Mouse (Mus musculus) brain, embryonic 14.5 days (tissue): ENCODE data around the gene Rdh16.

Source experiments
- CTCF ChIP-seq: fragments of 200-500 bp; IDR thresholded peaks from 2 replicates; pipeline ENCODE4 v1.5.1; 2012; ENCODE audit warnings: inconsistent platforms, mild to moderate bottlenecking, moderate library complexity, borderline replicate concordance; ENCODE audit not compliant: insufficient read depth, insufficient read length; ENCODE audit errors: extremely low read depth
- POLR2A ChIP-seq: fragments of 200-500 bp; IDR thresholded peaks from 2 replicates; pipeline ENCODE4 v1.6.1; 2012; ENCODE audit warnings: mild to moderate bottlenecking, inconsistent platforms, borderline replicate concordance; ENCODE audit not compliant: poor library complexity, insufficient read depth, insufficient read length, severe bottlenecking; ENCODE audit errors: extremely low read depth

GRCm38 (mm10) chr10:127754566-127755166 is 46.3 kb upstream of the Rdh16 start:
- TF ChIP-seq CTCF: no peak
- no peak for TF ChIP-seq POLR2A
